9 mouse cellular contexts compared by ENCODE assay signal in the genomic region with DNA sequence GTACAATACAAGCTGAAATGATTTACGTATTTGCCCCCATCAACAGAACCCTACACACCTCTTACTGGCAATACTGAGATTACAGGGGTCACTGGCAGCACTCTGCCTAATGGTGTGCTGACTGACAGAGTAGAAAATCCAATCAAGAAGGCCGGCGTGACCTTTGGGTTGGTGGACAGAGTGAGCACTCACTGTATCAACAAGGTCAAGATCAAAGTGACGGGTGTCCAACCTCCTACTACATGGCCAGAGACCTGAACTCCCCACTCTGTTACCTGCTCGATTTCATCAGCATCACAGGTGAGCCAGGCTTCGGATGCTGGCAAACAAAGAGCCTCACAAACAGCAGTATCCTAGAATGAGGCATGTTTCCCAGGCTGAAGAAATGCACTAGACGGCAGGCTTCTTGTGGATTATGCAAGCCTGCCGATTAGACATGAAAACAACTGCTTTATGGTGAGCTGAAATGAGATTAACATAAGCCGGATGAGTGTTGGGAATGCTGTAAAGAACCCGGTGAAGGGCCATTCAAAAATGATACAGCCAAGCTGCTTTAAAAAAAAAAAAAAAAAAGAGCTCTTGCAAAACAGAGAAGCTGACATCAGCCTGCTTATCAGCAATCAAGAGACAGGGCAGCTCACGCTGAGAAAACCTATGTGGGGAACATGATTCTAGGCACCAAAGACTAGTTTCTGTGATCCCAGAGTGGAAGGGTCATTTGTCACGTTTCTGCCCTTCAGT.
DNase-seq lines count a peak whose midpoint lies in the region; ATAC-seq and TF ChIP-seq lines count a peak whose summit lies in the region.
"Had no signal": no experiment of that assay in that cellular context is flagged by ENCODE, and none has a peak within 500 bp of the region (broad histone marks: within the 10 kb centered on the region; RNA-seq: fewer than 3 reads in every experiment).

No protein-coding gene starts in this region.

- peak; percentile 53 for ATAC-seq in hindbrain, embryonic 16.5 days
- peak; percentile 42; the same call in 1 of the 2 replicates for ATAC-seq in neural tube, embryonic 14.5 days (ENCODE audit: low read depth)

- H3K4me3 ChIP-seq in left cerebral cortex, adult 2 months: no peak overlapping the region
- no peak overlapping the region for H3K4me3 ChIP-seq in hindbrain, embryonic 16.5 days (ENCODE audit: low read length)
- H3K4me3 ChIP-seq in neural tube, embryonic 14.5 days (ENCODE audit: low read depth, low read length): no peak overlapping the region
- H3K4me3 ChIP-seq: gastrocnemius, adult 2 months had no signal

- no peaks in the 10 kb centered on the region for H3K9me3 ChIP-seq in hindbrain, embryonic 16.5 days (ENCODE audit: control insufficient read depth, low read length)
- no peaks in the 10 kb centered on the region for H3K9me3 ChIP-seq in neural tube, embryonic 14.5 days (ENCODE audit: control insufficient read depth, low read length)

- peak overlapping the region; percentile 54 for H3K27ac ChIP-seq in left cerebral cortex, adult 2 months
- peak overlapping the region; percentile 66 for H3K27ac ChIP-seq in hindbrain, embryonic 16.5 days (ENCODE audit: low read depth, low read length)
- peak overlapping the region; percentile 78 for H3K27ac ChIP-seq in neural tube, embryonic 14.5 days (ENCODE audit: low read depth, low read length)
- H3K27ac ChIP-seq: gastrocnemius, adult 2 months had no signal

- intact Hi-C loops in left cerebral cortex, adult 2 months (cut with DNase I): loop anchor here (1.0 to 5.0 kb wide), 2 partner anchors 69 to 134 kb away; no protein-coding TSS in a partner anchor

- WGBS in hindbrain, embryonic 16.5 days: 16% methylated on average over 12 of the region's 12 CpGs
- WGBS in neural tube, embryonic 14.5 days: 27% methylated on average over 12 of the region's 12 CpGs

- no peak overlapping the region; the same call in 1 of the 2 replicates for H3K4me2 ChIP-seq in hindbrain, embryonic 16.5 days (ENCODE audit: low read length)
- 0 out of 2 replicates have a peak overlapping the region, but pooled peaks have one; percentile 3 for H3K4me2 ChIP-seq in neural tube, embryonic 14.5 days (ENCODE audit: low read depth, low read length)

- peaks cover 20% of the 10 kb centered on the region for H3K4me1 ChIP-seq in hindbrain, embryonic 16.5 days (ENCODE audit: control insufficient read depth, insufficient read depth, low read depth, low read length)
- peaks cover 24% of the 10 kb centered on the region for H3K4me1 ChIP-seq in neural tube, embryonic 14.5 days (ENCODE audit: control insufficient read depth, insufficient read depth, low read length)

- no peak for DNase-seq in left cerebral cortex, adult 2 months (ENCODE audit: extremely low spot score in 1 of 2, low spot score in 2 of 2)
- DNase-seq in left cerebral cortex, adult 8-10 months (ENCODE audit: low spot score in 2 of 2): no peak
- peak; percentile 74 for DNase-seq in embryo, embryonic 10.5 days (ENCODE audit: low spot score)
- no peak for DNase-seq in thymus, postnatal 0 days (ENCODE audit: low spot score)
- DNase-seq in Muller cell, postnatal 12 days (ENCODE audit: inconsistent ontology term): no peak
- no peak for DNase-seq in cerebellum, adult 11-12 months
- DNase-seq: gastrocnemius, adult 2 months had no signal

- H3K27me3 ChIP-seq in hindbrain, embryonic 16.5 days (replicated peaks; ENCODE audit: control insufficient read depth, insufficient read depth, low read length): no peaks in the 10 kb centered on the region
- no peaks in the 10 kb centered on the region for H3K27me3 ChIP-seq in neural tube, embryonic 14.5 days (ENCODE audit: control insufficient read depth, insufficient read depth, low read length)

- TF ChIP-seq CTCF in left cerebral cortex, adult 2 months (IDR thresholded peaks at IDR 0.05): no peak

- 0 out of 2 replicates have a peak overlapping the region, but pooled peaks have one; percentile 2 for H3K9ac ChIP-seq in hindbrain, embryonic 16.5 days (ENCODE audit: low read depth, low read length)
- 0 out of 2 replicates have a peak overlapping the region, but pooled peaks have one; percentile 32 for H3K9ac ChIP-seq in neural tube, embryonic 14.5 days (replicated peaks; ENCODE audit: low read depth, low read length)

- no peaks in the 10 kb centered on the region for H3K36me3 ChIP-seq in hindbrain, embryonic 16.5 days (ENCODE audit: control insufficient read depth, insufficient read depth, low read length)
- H3K36me3 ChIP-seq in neural tube, embryonic 14.5 days (ENCODE audit: control insufficient read depth, insufficient read depth, low read length): no peaks in the 10 kb centered on the region
